Mouse (Mus musculus): Measurements from ENCODE around the gene Agbl4. TPM values are rescaled to one million over a fixed set of nuclear protein-coding genes. Genes with fewer than 3 reads are reported as not detected.
A peak's percentile ranks its signal among the peaks of the same experiment; 100 is the strongest.

Agbl4 gene
- polyA plus RNA-seq, 1 experiment from 2014 or later, result 0.27 TPM

GRCm38 (mm10) chr4:111307166-111307565, 909.7 kb downstream of the Agbl4 start:
- H3K4me3 ChIP-seq, result no peak overlapping the region
- no peaks in the 10 kb centered on the region for H3K27me3 ChIP-seq
- no peaks in the 10 kb centered on the region for H3K4me1 ChIP-seq
- no peak for ATAC-seq (ENCODE audit: low FRiP score, low read depth)
- no peak overlapping the region for H3K9ac ChIP-seq
- peaks cover 4% of the 10 kb centered on the region; the same call in 1 of the 2 replicates for H3K9me3 ChIP-seq
- H3K27ac ChIP-seq, result no peak overlapping the region
- WGBS, result 60% methylated on average over 7 of the region's 7 CpGs
- no peaks in the 10 kb centered on the region for H3K36me3 ChIP-seq
- H3K4me2 ChIP-seq (replicated peaks), result no peak overlapping the region

- no peaks in the 10 kb centered on the region for H3K27me3 ChIP-seq
- H3K9me3 ChIP-seq, result peaks cover 4% of the 10 kb centered on the region; the same call in 1 of the 2 replicates
- no peak for ATAC-seq (ENCODE audit: low FRiP score, low read depth)
- H3K9ac ChIP-seq, result no peak overlapping the region
- no peak overlapping the region for H3K4me3 ChIP-seq
- H3K4me2 ChIP-seq (replicated peaks), result no peak overlapping the region
- H3K36me3 ChIP-seq, result no peaks in the 10 kb centered on the region
- H3K27ac ChIP-seq, result no peak overlapping the region
- H3K4me1 ChIP-seq, result no peaks in the 10 kb centered on the region
- WGBS, result 63% methylated on average over 5 of the region's 5 CpGs
Measured at GRCm38 (mm10) chr4:111307633-111308032, 910.2 kb downstream of the Agbl4 start.

DNA sequence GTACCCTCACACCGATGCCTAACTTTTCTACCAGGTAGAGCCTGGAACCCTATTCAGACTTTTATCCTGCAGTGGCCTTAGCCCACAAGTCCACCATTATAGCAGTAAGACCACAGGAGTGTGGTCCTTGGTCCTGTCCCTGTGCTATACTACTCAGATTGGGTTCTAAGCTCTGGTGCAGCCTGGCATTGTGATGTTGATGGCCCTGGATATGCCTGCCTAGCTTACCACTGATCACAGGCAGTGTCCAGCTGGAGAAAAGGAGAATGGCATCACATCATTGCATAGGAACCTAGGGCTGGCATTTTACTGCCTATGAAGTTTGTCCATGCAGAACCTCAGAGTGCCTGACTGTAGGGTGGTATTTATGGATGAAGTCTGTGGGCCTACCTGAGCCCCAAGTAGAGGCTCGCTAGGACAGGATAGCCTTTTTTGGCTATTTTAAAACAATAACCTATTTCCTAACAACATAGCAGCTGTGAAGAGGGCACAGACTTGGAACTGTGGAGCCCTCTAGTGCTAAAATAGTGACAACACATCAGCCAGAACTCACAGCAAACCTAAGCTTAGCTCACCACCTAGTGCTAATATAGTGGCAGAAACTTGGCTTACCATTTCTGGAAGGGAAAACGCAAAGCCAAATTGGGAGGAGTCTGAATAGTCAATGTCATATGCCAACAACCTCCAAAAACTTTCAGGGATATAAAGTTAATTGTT, 911.3 kb downstream of the Agbl4 start:
- Histone ChIP-seq H3K4me3 (no peak overlapping the region), H3K4me1 (no peaks in the 10 kb centered on the region), H3K4me2 (replicated peaks) (no peak overlapping the region), H3K36me3 (no peaks in the 10 kb centered on the region), H3K27me3 (no peaks in the 10 kb centered on the region), H3K9me3 (peaks cover 4% of the 10 kb centered on the region; the same call in 1 of the 2 replicates), H3K27ac (no peak overlapping the region), H3K9ac (no peak overlapping the region)
- WGBS, result 72% methylated on average over 3 of the region's 3 CpGs
- no peak for ATAC-seq (ENCODE audit: low FRiP score, low read depth)

- Histone ChIP-seq H3K36me3 (no peaks in the 10 kb centered on the region), H3K4me3 (no peak overlapping the region), H3K27ac (no peak overlapping the region), H3K9ac (no peak overlapping the region), H3K9me3 (no peaks in the 10 kb centered on the region), H3K27me3 (no peaks in the 10 kb centered on the region), H3K4me1 (no peaks in the 10 kb centered on the region), H3K4me2 (replicated peaks) (no peak overlapping the region)
- 82% methylated on average over 11 of the region's 11 CpGs for WGBS
- ATAC-seq (ENCODE audit: low FRiP score, low read depth), result no peak
Measured at GRCm38 (mm10) chr4:111327094-111327493, 929.6 kb downstream of the Agbl4 start.

GRCm38 (mm10) chr4:111327760-111328373, 930.4 kb downstream of the Agbl4 start:
- no peak for ATAC-seq (ENCODE audit: low FRiP score, low read depth)
- Histone ChIP-seq H3K9ac (no peak overlapping the region), H3K4me3 (no peak overlapping the region), H3K4me2 (replicated peaks) (no peak overlapping the region), H3K4me1 (no peaks in the 10 kb centered on the region), H3K27ac (no peak overlapping the region), H3K27me3 (no peaks in the 10 kb centered on the region), H3K9me3 (no peaks in the 10 kb centered on the region), H3K36me3 (no peaks in the 10 kb centered on the region)
- WGBS, result 68% methylated on average over 11 of the region's 11 CpGs

- 69% methylated on average over 4 of the region's 4 CpGs for WGBS
- no peak overlapping the region for H3K4me3 ChIP-seq
- H3K36me3 ChIP-seq, result no peaks in the 10 kb centered on the region
- H3K9ac ChIP-seq, result no peak overlapping the region
- H3K4me1 ChIP-seq, result no peaks in the 10 kb centered on the region
- no peak for ATAC-seq (ENCODE audit: low FRiP score, low read depth)
- H3K27me3 ChIP-seq, result no peaks in the 10 kb centered on the region
- no peak overlapping the region for H3K27ac ChIP-seq
- no peaks in the 10 kb centered on the region for H3K9me3 ChIP-seq
- no peak overlapping the region for H3K4me2 ChIP-seq (replicated peaks)
Measured at GRCm38 (mm10) chr4:111329501-111329900, 932.0 kb downstream of the Agbl4 start.

DNA sequence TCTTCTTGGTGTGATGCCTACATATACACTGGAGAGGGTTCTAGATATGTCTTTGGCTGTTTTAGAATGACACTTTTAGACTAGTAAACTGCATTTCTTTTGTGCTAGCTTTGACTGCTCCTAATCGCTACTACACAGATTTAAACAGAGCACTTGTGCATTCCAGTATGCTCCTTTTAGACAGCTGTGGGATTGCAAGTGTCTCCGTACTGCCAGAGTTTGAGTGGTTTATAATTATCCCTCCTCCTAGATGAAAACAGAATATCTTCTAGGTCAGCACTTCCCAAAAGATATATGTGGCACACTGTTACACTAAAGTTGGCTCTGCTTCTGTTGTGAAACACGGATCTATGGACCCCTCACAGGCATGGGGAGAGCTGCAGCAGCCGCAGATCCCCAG, 935.4 kb downstream of the Agbl4 start:
- no peak overlapping the region for H3K4me2 ChIP-seq (replicated peaks)
- no peaks in the 10 kb centered on the region for H3K9me3 ChIP-seq
- no peak overlapping the region for H3K4me3 ChIP-seq
- no peak overlapping the region for H3K9ac ChIP-seq
- no peaks in the 10 kb centered on the region for H3K27me3 ChIP-seq
- ATAC-seq (ENCODE audit: low FRiP score, low read depth), result no peak
- no peaks in the 10 kb centered on the region for H3K4me1 ChIP-seq
- H3K36me3 ChIP-seq, result no peaks in the 10 kb centered on the region
- no peak overlapping the region for H3K27ac ChIP-seq
- 78% methylated on average over 4 of the region's 4 CpGs for WGBS

DNA sequence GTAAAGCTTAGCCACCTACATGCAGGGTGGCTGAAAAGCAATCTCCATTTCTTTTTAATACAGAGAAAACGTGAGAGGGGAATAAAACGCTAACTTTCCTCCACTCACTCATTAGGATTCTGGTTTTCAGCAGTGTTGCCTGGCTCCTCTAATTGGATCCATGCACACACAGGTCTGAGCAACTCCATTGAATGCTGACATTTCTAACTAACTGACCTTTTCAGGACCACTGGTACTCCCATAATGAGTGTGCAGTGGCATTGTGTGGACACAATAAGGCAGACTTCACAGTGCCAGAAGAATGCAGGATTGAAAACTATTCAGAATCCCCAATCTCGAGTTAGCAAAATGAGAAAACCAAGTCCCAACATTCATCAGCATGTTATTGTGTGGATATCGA, 952.5 kb downstream of the Agbl4 start:
- Histone ChIP-seq H3K9me3 (peaks cover 4% of the 10 kb centered on the region; the same call in 1 of the 2 replicates), H3K4me1 (peaks cover 17% of the 10 kb centered on the region), H3K9ac (no peak overlapping the region), H3K4me3 (no peak overlapping the region), H3K27me3 (no peaks in the 10 kb centered on the region), H3K4me2 (replicated peaks) (no peak overlapping the region), H3K36me3 (no peaks in the 10 kb centered on the region), H3K27ac (no peak overlapping the region)
- WGBS, result 24% methylated on average over 4 of the region's 4 CpGs
- 0 out of 2 replicates have a peak, but pooled peaks have one; percentile 40 for ATAC-seq (ENCODE audit: low FRiP score, low read depth)

DNA sequence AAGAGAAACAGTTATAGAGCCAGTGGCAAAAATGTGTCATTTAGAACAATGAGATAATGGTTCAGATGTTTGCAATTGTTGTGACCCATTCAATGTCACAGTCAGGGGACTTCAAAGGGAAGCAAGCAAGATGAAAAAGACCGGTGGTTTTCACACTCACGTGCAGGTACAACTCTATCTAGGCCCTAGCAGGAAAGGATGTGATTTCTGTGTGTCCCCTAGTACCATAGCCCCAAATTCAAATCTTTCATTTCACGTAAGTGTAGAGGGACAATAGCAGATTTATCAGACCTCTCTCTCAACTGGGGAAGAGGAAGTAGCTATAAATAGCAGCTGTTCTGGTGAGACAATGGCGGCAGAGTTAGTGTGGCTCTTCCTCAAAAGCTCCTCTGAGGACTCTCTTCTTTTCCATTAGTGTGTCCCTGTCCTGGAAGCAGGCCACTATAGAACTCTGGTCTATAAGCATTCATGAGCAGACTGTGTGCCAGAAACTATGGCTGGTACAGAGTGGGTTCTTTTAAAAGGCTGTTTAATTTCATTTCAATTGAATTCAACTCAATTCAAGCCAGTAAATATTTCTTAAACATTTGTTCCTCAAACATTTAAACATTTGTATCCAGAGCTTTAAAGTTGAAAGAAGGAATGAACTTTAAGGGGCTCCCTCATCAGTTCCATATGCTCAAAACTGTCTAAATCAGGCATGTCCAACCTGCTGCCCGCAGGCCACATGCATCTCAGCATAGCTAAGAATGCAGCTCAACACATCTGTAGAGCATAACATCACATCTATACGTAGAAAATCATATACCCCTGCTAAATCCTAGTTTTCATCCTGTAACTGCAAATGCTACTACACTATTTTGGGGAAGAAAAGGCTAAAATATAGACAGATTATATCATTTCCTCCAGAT, 953.4 kb downstream of the Agbl4 start:
- no peak; the same call in 1 of the 2 replicates for ATAC-seq (ENCODE audit: low FRiP score, low read depth)
- Histone ChIP-seq H3K4me3 (no peak overlapping the region), H3K36me3 (no peaks in the 10 kb centered on the region), H3K9ac (no peak overlapping the region), H3K4me1 (peaks cover 19% of the 10 kb centered on the region), H3K9me3 (peaks cover 4% of the 10 kb centered on the region; the same call in 1 of the 2 replicates), H3K27me3 (no peaks in the 10 kb centered on the region), H3K4me2 (replicated peaks) (no peak overlapping the region), H3K27ac (no peak overlapping the region; the same call in 1 of the 2 replicates)
- WGBS, result 38% methylated on average over 6 of the region's 6 CpGs

DNA sequence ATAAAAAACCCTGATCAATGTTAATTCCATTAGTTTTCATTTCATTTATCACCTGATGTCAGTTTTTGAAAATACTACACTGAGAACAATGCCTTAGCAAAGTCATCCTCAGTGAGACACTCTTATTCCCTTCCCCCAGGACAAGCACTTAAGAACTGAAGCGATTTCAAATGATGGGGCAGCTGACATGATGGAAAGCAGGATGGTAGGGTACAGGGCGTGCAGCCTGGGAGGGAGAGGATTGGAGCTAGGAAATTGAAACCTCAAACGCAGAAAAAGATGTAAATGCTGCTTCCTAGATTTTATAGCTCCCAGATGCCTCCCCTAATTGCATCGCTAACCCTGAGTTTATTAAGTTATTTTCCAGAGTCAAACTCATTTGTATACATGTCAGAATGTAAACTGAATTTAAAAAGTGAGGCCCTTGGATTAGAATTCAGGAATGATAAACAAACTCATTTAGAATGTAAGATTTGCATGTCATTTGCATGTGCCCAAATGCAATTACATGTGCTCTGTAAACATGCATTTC, 959.2 kb downstream of the Agbl4 start:
- WGBS, result 7% methylated on average over 4 of the region's 4 CpGs
- peaks cover 4% of the 10 kb centered on the region; the same call in 1 of the 2 replicates for H3K9me3 ChIP-seq
- H3K36me3 ChIP-seq, result no peaks in the 10 kb centered on the region
- peaks cover 22% of the 10 kb centered on the region for H3K4me1 ChIP-seq
- no peak overlapping the region for H3K4me3 ChIP-seq
- no peak overlapping the region for H3K9ac ChIP-seq
- H3K27ac ChIP-seq, result no peak overlapping the region
- no peak for ATAC-seq (ENCODE audit: low FRiP score, low read depth)
- H3K27me3 ChIP-seq, result no peaks in the 10 kb centered on the region
- no peak overlapping the region for H3K4me2 ChIP-seq (replicated peaks)

DNA sequence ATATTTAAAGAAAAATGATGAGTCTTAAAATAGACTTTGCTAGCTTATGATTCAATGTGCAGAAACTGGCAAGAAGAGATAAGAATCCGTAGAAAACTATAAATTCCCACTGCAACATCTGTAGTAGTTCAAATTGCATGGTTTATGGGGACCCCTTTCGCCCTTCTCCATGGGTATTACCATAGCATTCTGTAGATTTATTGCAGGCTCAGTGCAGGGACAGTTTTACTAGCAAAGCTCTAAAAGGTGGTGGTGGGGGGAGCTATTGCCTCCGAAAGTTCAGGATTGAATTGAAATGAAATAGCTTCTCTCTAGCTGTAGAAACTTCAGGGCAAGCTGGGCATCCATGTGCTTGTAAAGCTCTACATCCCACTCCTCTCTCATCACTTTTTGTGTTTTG, 959.7 kb downstream of the Agbl4 start:
- ATAC-seq (ENCODE audit: low FRiP score, low read depth), result peak; percentile 90
- H3K9me3 ChIP-seq, result peaks cover 4% of the 10 kb centered on the region; the same call in 1 of the 2 replicates
- H3K9ac ChIP-seq, result no peak overlapping the region
- H3K27me3 ChIP-seq, result no peaks in the 10 kb centered on the region
- H3K4me1 ChIP-seq, result peaks cover 22% of the 10 kb centered on the region
- no peak overlapping the region for H3K27ac ChIP-seq
- H3K36me3 ChIP-seq, result no peaks in the 10 kb centered on the region
- H3K4me3 ChIP-seq, result no peak overlapping the region
- WGBS, result 3% methylated on average over 3 of the region's 3 CpGs
- H3K4me2 ChIP-seq (replicated peaks), result 0 out of 2 replicates have a peak overlapping the region, but pooled peaks have one; percentile 7

- Histone ChIP-seq H3K4me3 (no peak overlapping the region), H3K4me2 (replicated peaks) (no peak overlapping the region), H3K9ac (no peak overlapping the region), H3K36me3 (no peaks in the 10 kb centered on the region), H3K27ac (no peak overlapping the region), H3K27me3 (no peaks in the 10 kb centered on the region), H3K9me3 (no peaks in the 10 kb centered on the region), H3K4me1 (no peaks in the 10 kb centered on the region)
- WGBS, result 85% methylated on average over 2 of the region's 2 CpGs
- no peak for ATAC-seq (ENCODE audit: low FRiP score, low read depth)
Measured at GRCm38 (mm10) chr4:111364199-111364598, 966.7 kb downstream of the Agbl4 start.

Data from limb, embryonic 13.5 days (tissue).